Mouse (Mus musculus): ENCODE measurements around the gene Lrrc45.
"Not testable (repeated sequence)": the region's sequence is repeated elsewhere in the genome, so short reads cannot be mapped to it uniquely, and the experiment has no call there.

Gene Lrrc45

GRCm38 (mm10) chr11:120726243-120727168 is 12.8 kb downstream of the Lrrc45 start:
- no peak for DNase-seq (ENCODE audit: low read depth, low spot score)

- peak; percentile 94 for DNase-seq (ENCODE audit: low read depth, low spot score)
Observed at GRCm38 (mm10) chr11:120727169-120727527, 13.4 kb downstream of the Lrrc45 start, which contains the start of gene Dcxr. Gene Dcxr, minus strand, starts transcription at chr11:120727281.

- DNase-seq (ENCODE audit: low read depth, low spot score), result no peak
Observed at GRCm38 (mm10) chr11:120727564-120727963, 13.8 kb downstream of the Lrrc45 start.

- no peak for DNase-seq (ENCODE audit: low read depth, low spot score)
Observed at GRCm38 (mm10) chr11:120728530-120729240, 15.0 kb downstream of the Lrrc45 start.

GRCm38 (mm10) chr11:120729432-120730050 is 15.8 kb downstream of the Lrrc45 start:
- peak; percentile 32 for DNase-seq (ENCODE audit: low read depth, low spot score)

- no peak for DNase-seq (ENCODE audit: low read depth, low spot score)
Observed at GRCm38 (mm10) chr11:120730331-120730870, 16.7 kb downstream of the Lrrc45 start.

- no peak for DNase-seq (ENCODE audit: low read depth, low spot score)
Observed at GRCm38 (mm10) chr11:120731395-120731794, 17.7 kb downstream of the Lrrc45 start.

GRCm38 (mm10) chr11:120731858-120732680 is 18.3 kb downstream of the Lrrc45 start, which contains the start of gene Cbr2:
Gene Cbr2, minus strand, starts transcription at chr11:120732114.
- DNase-seq (ENCODE audit: low read depth, low spot score), result no peak

- peak; percentile 34 for DNase-seq (ENCODE audit: low read depth, low spot score)
Observed at GRCm38 (mm10) chr11:120733521-120733920, 19.8 kb downstream of the Lrrc45 start.

- no peak for DNase-seq (ENCODE audit: low read depth, low spot score)
Observed at GRCm38 (mm10) chr11:120736424-120736823, 22.7 kb downstream of the Lrrc45 start.

- no peak for DNase-seq (ENCODE audit: low read depth, low spot score)
Observed at GRCm38 (mm10) chr11:120740981-120741380, 27.3 kb downstream of the Lrrc45 start.

- no peak for DNase-seq (ENCODE audit: low read depth, low spot score)
Observed at GRCm38 (mm10) chr11:120744121-120744701, 30.5 kb downstream of the Lrrc45 start.

GRCm38 (mm10) chr11:120747974-120748373 is 34.2 kb downstream of the Lrrc45 start:
- no peak for DNase-seq (ENCODE audit: low read depth, low spot score)

GRCm38 (mm10) chr11:120749430-120749829 is 35.7 kb downstream of the Lrrc45 start:
- peak; percentile 34 for DNase-seq (ENCODE audit: low read depth, low spot score)

GRCm38 (mm10) chr11:120751606-120752005 is 37.9 kb downstream of the Lrrc45 start:
- DNase-seq (ENCODE audit: low read depth, low spot score), result no peak

GRCm38 (mm10) chr11:120760236-120760635 is 46.5 kb downstream of the Lrrc45 start:
- DNase-seq (ENCODE audit: low read depth, low spot score), result no peak

- DNase-seq (ENCODE audit: low read depth, low spot score), result no peak
Observed at GRCm38 (mm10) chr11:120761811-120762671, 48.3 kb downstream of the Lrrc45 start.

GRCm38 (mm10) chr11:120762672-120763041 is 48.9 kb downstream of the Lrrc45 start, which contains the start of gene Hmga1b:
Gene Hmga1b, plus strand, starts transcription at chr11:120762794.
- not testable (repeated sequence) for DNase-seq (ENCODE audit: low read depth, low spot score)
